9 mouse cellular contexts compared by ENCODE assay signal in the genomic region with DNA sequence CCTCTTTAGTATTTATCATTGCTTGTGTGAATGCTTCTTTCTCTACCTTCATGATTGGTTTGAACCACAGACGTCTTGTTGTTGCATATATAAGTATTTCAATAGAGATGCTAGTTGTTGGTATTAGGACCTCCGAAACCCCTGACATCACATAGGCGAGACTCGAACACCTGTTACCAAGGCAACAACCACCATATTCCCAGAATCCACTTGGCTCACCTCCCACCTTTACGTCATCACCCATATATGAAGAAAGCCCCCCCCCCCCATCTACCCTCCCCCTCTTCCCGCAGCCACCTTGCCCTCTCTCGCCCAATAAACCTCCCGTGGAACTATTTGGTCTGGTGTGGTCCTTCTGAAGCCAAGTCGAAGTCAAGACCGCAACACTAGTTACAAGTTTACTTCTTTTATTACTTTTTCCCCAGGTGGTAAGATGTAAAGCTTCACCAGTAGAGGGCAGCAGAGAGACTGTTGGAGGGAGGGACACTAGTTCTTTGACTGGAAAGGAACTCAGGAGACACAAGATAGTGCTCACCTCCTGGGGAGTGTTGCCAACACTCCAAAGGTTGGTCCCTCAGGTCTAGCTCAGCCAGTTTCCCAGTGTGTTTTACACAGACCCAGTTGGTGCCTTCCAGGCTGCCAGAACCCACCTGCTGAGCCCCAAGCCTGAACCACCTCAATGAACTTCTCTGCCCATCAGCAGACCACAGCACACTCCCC. TPM values are rescaled to one million over a fixed set of nuclear protein-coding genes. Genes with fewer than 3 reads are reported as not detected.
DNase-seq lines count a peak whose midpoint lies in the region; ATAC-seq lines count a peak whose summit lies in the region.
"Had no signal": no experiment of that assay in that cellular context is flagged by ENCODE, and none has a peak within 500 bp of the region (broad histone marks: within the 10 kb centered on the region; RNA-seq: fewer than 3 reads in every experiment).

No protein-coding gene starts in this region.

- H3K27ac ChIP-seq in neural tube, embryonic 11.5 days (ENCODE audit: low read depth, low read length) = no peak overlapping the region
- H3K27ac ChIP-seq: hindbrain, embryonic 15.5 days had no signal

- H3K9ac ChIP-seq in neural tube, embryonic 11.5 days (ENCODE audit: low read length) = no peak overlapping the region
- H3K9ac ChIP-seq: hindbrain, embryonic 15.5 days had no signal

- H3K4me2 ChIP-seq in neural tube, embryonic 11.5 days (ENCODE audit: low read depth) = no peak overlapping the region
- H3K4me2 ChIP-seq: hindbrain, embryonic 15.5 days had no signal

- 48% methylated on average over 10 of the region's 10 CpGs for WGBS in large intestine, adult 2 months
- whole genome bisulfite sequencing in neural tube, embryonic 11.5 days = 69% methylated on average over 10 of the region's 10 CpGs

- peak; percentile 67 for ATAC-seq in erythroid progenitor cell, adult 5-6 weeks (replicated peaks; ENCODE audit: low FRiP score, poor library complexity, severe bottlenecking)
- ATAC-seq in neural tube, embryonic 11.5 days (ENCODE audit: insufficient read depth, low FRiP score, low TSS enrichment) = peak; percentile 38; the same call in 1 of the 2 replicates

- H3K4me1 ChIP-seq in neural tube, embryonic 11.5 days (ENCODE audit: control insufficient read depth, insufficient read depth, low read length) = no peaks in the 10 kb centered on the region
- H3K4me1 ChIP-seq: hindbrain, embryonic 15.5 days had no signal

- no peaks in the 10 kb centered on the region for H3K9me3 ChIP-seq in neural tube, embryonic 11.5 days (ENCODE audit: control insufficient read depth, low read length)
- H3K9me3 ChIP-seq: hindbrain, embryonic 15.5 days had no signal

- no peak overlapping the region for H3K4me3 ChIP-seq in neural tube, embryonic 11.5 days (ENCODE audit: low read depth, low read length)
- H3K4me3 ChIP-seq: hindbrain, embryonic 15.5 days had no signal

- no peaks in the 10 kb centered on the region for H3K36me3 ChIP-seq in neural tube, embryonic 11.5 days (ENCODE audit: control insufficient read depth, insufficient read depth, low read length)
- H3K36me3 ChIP-seq: hindbrain, embryonic 15.5 days had no signal

- H3K27me3 ChIP-seq in neural tube, embryonic 11.5 days (ENCODE audit: control insufficient read depth, insufficient read depth, low read length) = no peaks in the 10 kb centered on the region
- H3K27me3 ChIP-seq: hindbrain, embryonic 15.5 days had no signal

- DNase-seq in adrenal gland, postnatal 10 days = peak; percentile 66
- no peak for DNase-seq in adrenal gland, postnatal 25 days
- peak; percentile 36 for DNase-seq in urinary bladder, postnatal 14 days (ENCODE audit: low spot score)
- no peak for DNase-seq in urinary bladder, postnatal 36 days (ENCODE audit: low spot score in 2 of 2)
- DNase-seq in large intestine, adult 2 months (ENCODE audit: low read depth, low spot score) = peak; percentile 57
- DNase-seq in neural tube, embryonic 11.5 days (ENCODE audit: low spot score) = peak; percentile 24
- DNase-seq in layer of hippocampus, adult 8-10 months (ENCODE audit: low spot score in 2 of 2) = no peak

RNA-seq across cellular contexts. Expression of gene Nabp1, which starts 19.3 kb away (rescaled TPM):
- total RNA-seq in adrenal gland, postnatal 10 days (2021) = 10 to 100 TPM; 27.4 to 27.9 TPM
- 52.0 and 72.5 TPM in 2 replicates for total RNA-seq in adrenal gland, postnatal 25 days (2021)
- 6.1 and 16.3 TPM in 2 replicates for total RNA-seq in erythroid progenitor cell, adult 5-6 weeks (2015; ENCODE audit: low replicate concordance)
- total RNA-seq in erythroid progenitor cell, adult 5-6 weeks (2017; ENCODE audit: low replicate concordance) = 14.8 and 16.7 TPM in 2 replicates
- 3.2 and 3.5 TPM in 2 replicates for polyA plus RNA-seq in large intestine, adult 2 months (2012; rRNA removed)
- 8.3 and 8.8 TPM in 2 replicates for polyA plus RNA-seq in neural tube, embryonic 11.5 days (2014; fragmentation: Nextera tagmentation; extraction: Ambion mirVana)
- total RNA-seq in layer of hippocampus, adult 8-10 months (2022) = 10 to 100 TPM; 15.1 to 22.9 (median 20.5) TPM

Comparison
In these comparisons a context has a peak if more than half of its experiments do, and no peak if none do; other contexts are left out.
1. DNase-seq: peak in adrenal gland, postnatal 10 days (single experiment), urinary bladder, postnatal 14 days (single experiment), large intestine, adult 2 months (single experiment) and neural tube, embryonic 11.5 days (single experiment); none in adrenal gland, postnatal 25 days (single experiment), urinary bladder, postnatal 36 days (0 of 2) and layer of hippocampus, adult 8-10 months (0 of 2).